Mouse (Mus musculus) C2C12 (cell line): ENCODE data around the gene Gadl1. TPM values are rescaled to one million over a fixed set of nuclear protein-coding genes. Genes with fewer than 3 reads are reported as not detected.

Source experiments
- H3K27me3 ChIP-seq: one replicate; pipeline ENCODE4 v1.6.1; 2011; ENCODE audit not compliant: control insufficient read depth, insufficient read depth, insufficient read length
- H3K36me3 ChIP-seq: one replicate; pipeline ENCODE4 v1.6.1; 2011; ENCODE audit not compliant: control insufficient read depth, insufficient read depth
- H3K4me3 ChIP-seq: one replicate; pipeline ENCODE4 v1.5.1; 2011; ENCODE audit warnings: mild to moderate bottlenecking, control low read depth; ENCODE audit not compliant: poor library complexity, insufficient read depth, severe bottlenecking
- H3K79me2 ChIP-seq: one replicate; pipeline ENCODE4 v1.6.1; 2011; ENCODE audit not compliant: control insufficient read depth, insufficient read depth
- H3K79me3 ChIP-seq: one replicate; pipeline ENCODE4 v1.6.1; 2011; ENCODE audit warnings: low read depth, control low read depth
- H3ac ChIP-seq: one replicate; pipeline ENCODE3; 2011; ENCODE audit warnings: low read depth; ENCODE audit not compliant: control insufficient read depth, insufficient read length
- CEBPB ChIP-seq: IDR thresholded peaks from one replicate; pipeline ENCODE4 v1.6.1; 2011; ENCODE audit warnings: low read depth, mild to moderate bottlenecking, control low read depth, moderate library complexity
- CTCF ChIP-seq: IDR thresholded peaks from one replicate; pipeline ENCODE4 v1.5.1; 2011; ENCODE audit not compliant: control insufficient read depth, insufficient read depth, insufficient read length
- FOSL1 ChIP-seq: IDR thresholded peaks from one replicate; pipeline ENCODE4 v1.8.0; 2011; ENCODE audit warnings: mild to moderate bottlenecking, low read length; ENCODE audit not compliant: poor library complexity, insufficient read depth, severe bottlenecking
- MAX ChIP-seq: IDR thresholded peaks from one replicate; pipeline ENCODE4 v1.6.1; 2011; ENCODE audit warnings: mild to moderate bottlenecking, control low read depth
- MYOD1 ChIP-seq: IDR thresholded peaks from one replicate; pipeline ENCODE4 v1.6.1; 2011; ENCODE audit warnings: low read depth; ENCODE audit not compliant: control insufficient read depth, insufficient read length
- MYOG ChIP-seq: IDR thresholded peaks from one replicate; pipeline ENCODE4 v1.6.1; 2011; ENCODE audit not compliant: control insufficient read depth, insufficient read length; ENCODE audit errors: extremely low read depth
- USF1 ChIP-seq: IDR thresholded peaks from one replicate; pipeline ENCODE4 v1.6.1; 2011; ENCODE audit warnings: low read depth, mild to moderate bottlenecking, control low read depth, moderate library complexity
- polyA plus RNA-seq: library from polyadenylated mRNA; unstranded; fragments of >200 nt; fragmentation: generic; extraction: Trizol; gene quantifications from one replicate; pipeline ENCODE4 v1.2.1, GENCODE M21; 2012; ENCODE audit warnings: missing spikeins

The Gadl1 gene
- polyA plus RNA-seq, 1 experiment = 0.89 TPM

- Histone ChIP-seq H3K27me3 (no peaks in the 10 kb centered on the region), H3ac (no peak overlapping the region), H3K4me3 (no peak overlapping the region), H3K79me2 (no peaks in the 10 kb centered on the region), H3K79me3 (no peaks in the 10 kb centered on the region), H3K36me3 (no peaks in the 10 kb centered on the region)
- TF ChIP-seq CEBPB (no peak), MAX (no peak), USF1 (no peak), CTCF (no peak)
Observed at GRCm38 (mm10) chr9:115893947-115894346, 15.3 kb upstream of the Gadl1 start.

GRCm38 (mm10) chr9:115908325-115908724 is 930 bp upstream of the Gadl1 start:
- Histone ChIP-seq H3K36me3 (no peaks in the 10 kb centered on the region), H3K27me3 (no peaks in the 10 kb centered on the region), H3K4me3 (no peak overlapping the region), H3K79me2 (no peaks in the 10 kb centered on the region), H3K79me3 (no peaks in the 10 kb centered on the region), H3ac (no peak overlapping the region)
- no peak for TF ChIP-seq MAX
- no peak for TF ChIP-seq FOSL1
- TF ChIP-seq USF1 = no peak
- TF ChIP-seq CTCF = no peak
- TF ChIP-seq MYOD1 = no peak
- TF ChIP-seq CEBPB = no peak
- no peak for TF ChIP-seq MYOG

DNA sequence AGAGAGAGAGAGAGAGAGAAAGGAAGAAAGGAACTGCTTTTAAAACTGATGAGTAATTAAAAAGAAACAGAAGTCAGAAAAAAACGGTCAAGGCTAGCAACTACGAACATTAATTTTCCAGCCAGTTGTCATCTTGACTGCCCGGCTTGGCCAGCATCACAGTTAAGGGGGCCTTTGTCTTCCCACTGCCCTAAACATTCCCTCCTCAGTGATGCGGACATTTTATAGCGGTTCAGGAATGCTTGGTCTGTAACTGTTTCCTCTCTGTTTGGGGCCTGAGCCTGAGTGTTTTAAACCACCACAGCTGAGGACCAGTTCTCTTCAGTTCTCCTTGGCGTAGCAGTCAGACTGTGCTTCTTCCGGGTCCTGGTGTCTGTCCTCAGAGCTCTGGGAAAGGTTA is 4.8 kb downstream of the Gadl1 start:
- TF ChIP-seq CTCF (no peak), MYOG (no peak), MYOD1 (no peak), USF1 (no peak), MAX (no peak)
- Histone ChIP-seq H3K4me3 (no peak overlapping the region), H3ac (no peak overlapping the region), H3K79me2 (no peaks in the 10 kb centered on the region), H3K79me3 (no peaks in the 10 kb centered on the region), H3K36me3 (no peaks in the 10 kb centered on the region), H3K27me3 (no peaks in the 10 kb centered on the region)

- TF ChIP-seq MYOD1 (no peak), MYOG (no peak), CEBPB (no peak), CTCF (no peak), MAX (no peak), USF1 (no peak), FOSL1 (no peak)
- Histone ChIP-seq H3ac (no peak overlapping the region), H3K36me3 (no peaks in the 10 kb centered on the region), H3K79me2 (no peaks in the 10 kb centered on the region), H3K27me3 (no peaks in the 10 kb centered on the region), H3K4me3 (no peak overlapping the region), H3K79me3 (no peaks in the 10 kb centered on the region)
Observed at GRCm38 (mm10) chr9:115915586-115916270, 6.5 kb downstream of the Gadl1 start.

DNA sequence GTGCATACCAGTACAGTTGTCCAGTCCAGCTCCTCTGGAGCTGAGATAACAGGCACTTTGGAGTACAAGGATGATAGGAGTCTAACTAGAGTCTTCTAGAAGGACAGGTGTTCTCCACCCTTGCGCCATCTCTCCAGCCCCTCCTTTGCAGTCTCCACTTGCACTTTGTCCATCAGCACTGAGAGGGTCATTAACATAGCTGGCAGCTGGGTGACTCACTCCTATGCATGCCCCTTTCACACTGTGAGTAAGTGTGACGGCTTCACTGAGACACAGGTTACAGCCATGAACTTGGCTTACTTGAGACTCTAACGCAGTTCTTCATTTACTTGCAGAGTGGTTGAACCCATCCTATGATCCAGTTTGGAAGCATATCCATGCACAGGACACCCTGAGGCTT is 10.5 kb downstream of the Gadl1 start:
- Histone ChIP-seq H3K79me2 (no peaks in the 10 kb centered on the region), H3K36me3 (no peaks in the 10 kb centered on the region), H3K27me3 (no peaks in the 10 kb centered on the region), H3K79me3 (no peaks in the 10 kb centered on the region), H3ac (no peak overlapping the region), H3K4me3 (no peak overlapping the region)
- TF ChIP-seq CTCF (no peak), MYOG (no peak), MYOD1 (no peak), CEBPB (no peak), FOSL1 (no peak), USF1 (no peak), MAX (no peak)

- H3K79me2 ChIP-seq = no peaks in the 10 kb centered on the region
- no peaks in the 10 kb centered on the region for H3K79me3 ChIP-seq
- H3K27me3 ChIP-seq = no peaks in the 10 kb centered on the region
Observed at GRCm38 (mm10) chr9:115922662-115923061, 13.4 kb downstream of the Gadl1 start.

More at GRCm38 (mm10) chr9:115922662-115923061, 13.4 kb downstream of the Gadl1 start:
- Histone ChIP-seq H3ac (no peak overlapping the region), H3K36me3 (no peaks in the 10 kb centered on the region), H3K4me3 (no peak overlapping the region)
- TF ChIP-seq FOSL1 = no peak
- no peak for TF ChIP-seq CTCF
- no peak for TF ChIP-seq CEBPB
- TF ChIP-seq MYOG = no peak
- no peak for TF ChIP-seq MYOD1
- TF ChIP-seq USF1 = no peak
- no peak for TF ChIP-seq MAX
